Mouse (Mus musculus): ENCODE results near the gene Uqcrh. TPM values are rescaled to one million over a fixed set of nuclear protein-coding genes. Genes with fewer than 3 reads are reported as not detected.

Uqcrh gene
- total RNA-seq, 2 experiments from 2014 or later, result 113 to 380 TPM

GRCm38 (mm10) chr4:116059012-116059726 is 15.7 kb downstream of the Uqcrh start:
- ATAC-seq (replicated peaks; ENCODE audit: low FRiP score, poor library complexity, severe bottlenecking), result no peak

GRCm38 (mm10) chr4:116057559-116057958 is 17.3 kb downstream of the Uqcrh start:
- ATAC-seq (replicated peaks; ENCODE audit: low FRiP score, poor library complexity, severe bottlenecking), result no peak

GRCm38 (mm10) chr4:116053399-116053961 is 21.4 kb downstream of the Uqcrh start, which contains the start of gene Nsun4:
TSS of gene Nsun4 (minus strand) at chr4:116053876.
- peak; percentile 98 for ATAC-seq (replicated peaks; ENCODE audit: low FRiP score, poor library complexity, severe bottlenecking)

- peak; percentile 39; the same call in 1 of the 2 replicates for ATAC-seq (replicated peaks; ENCODE audit: low FRiP score, poor library complexity, severe bottlenecking)
Measured at GRCm38 (mm10) chr4:116052526-116053293, 22.2 kb downstream of the Uqcrh start.

GRCm38 (mm10) chr4:116049211-116049610 is 25.7 kb downstream of the Uqcrh start:
- no peak for ATAC-seq (replicated peaks; ENCODE audit: low FRiP score, poor library complexity, severe bottlenecking)

- no peak for ATAC-seq (replicated peaks; ENCODE audit: low FRiP score, poor library complexity, severe bottlenecking)
Measured at GRCm38 (mm10) chr4:116048130-116048920, 26.5 kb downstream of the Uqcrh start.

GRCm38 (mm10) chr4:116047681-116048080 is 27.2 kb downstream of the Uqcrh start:
- ATAC-seq (replicated peaks; ENCODE audit: low FRiP score, poor library complexity, severe bottlenecking), result no peak

- ATAC-seq (replicated peaks; ENCODE audit: low FRiP score, poor library complexity, severe bottlenecking), result no peak
Measured at GRCm38 (mm10) chr4:116046604-116047003, 28.3 kb downstream of the Uqcrh start.

GRCm38 (mm10) chr4:116042186-116042585 is 32.7 kb downstream of the Uqcrh start:
- ATAC-seq (replicated peaks; ENCODE audit: low FRiP score, poor library complexity, severe bottlenecking), result no peak

- no peak for ATAC-seq (replicated peaks; ENCODE audit: low FRiP score, poor library complexity, severe bottlenecking)
Measured at GRCm38 (mm10) chr4:116040466-116040865, 34.4 kb downstream of the Uqcrh start.

GRCm38 (mm10) chr4:116033374-116033773 is 41.5 kb downstream of the Uqcrh start:
- ATAC-seq (replicated peaks; ENCODE audit: low FRiP score, poor library complexity, severe bottlenecking), result no peak

GRCm38 (mm10) chr4:116032906-116033305 is 42.0 kb downstream of the Uqcrh start:
- no peak for ATAC-seq (replicated peaks; ENCODE audit: low FRiP score, poor library complexity, severe bottlenecking)

- no peak; the same call in 1 of the 2 replicates for ATAC-seq (replicated peaks; ENCODE audit: low FRiP score, poor library complexity, severe bottlenecking)
Measured at GRCm38 (mm10) chr4:116017902-116018746, 56.7 kb downstream of the Uqcrh start, which contains the start of gene Faah. TSS of gene Faah (minus strand) at chr4:116017926.

- ATAC-seq (replicated peaks; ENCODE audit: low FRiP score, poor library complexity, severe bottlenecking), result no peak
Measured at GRCm38 (mm10) chr4:116017300-116017901, 57.5 kb downstream of the Uqcrh start.

Other genes with a start within 250 kb of the Uqcrh start
- 6.7 and 26.3 TPM in 2 replicates for gene Mob3c, start 247.0 kb downstream of the Uqcrh start, total RNA-seq (2015; ENCODE audit: low replicate concordance)
- gene Mob3c, start 247.0 kb downstream of the Uqcrh start, total RNA-seq (2017; ENCODE audit: low replicate concordance), result 1.4 and 9.2 TPM in 2 replicates
- gene Mknk1, start 235.9 kb downstream of the Uqcrh start, total RNA-seq (2015; ENCODE audit: low replicate concordance), result 82.9 and 104 TPM in 2 replicates
- gene Mknk1, start 235.9 kb downstream of the Uqcrh start, total RNA-seq (2017; ENCODE audit: low replicate concordance), result 116 and 146 TPM in 2 replicates
- gene Kncn, start 190.7 kb downstream of the Uqcrh start, total RNA-seq (2015; ENCODE audit: low replicate concordance), result not detected in 2 replicates
- gene Kncn, start 190.7 kb downstream of the Uqcrh start, total RNA-seq (2017; ENCODE audit: low replicate concordance), result not detected in 2 replicates
- not detected in 2 replicates for gene 6430628N08Rik, start 184.4 kb downstream of the Uqcrh start, total RNA-seq (2015; ENCODE audit: low replicate concordance)
- not detected in 2 replicates for gene 6430628N08Rik, start 184.4 kb downstream of the Uqcrh start, total RNA-seq (2017; ENCODE audit: low replicate concordance)
- not detected in 2 replicates for gene Dmbx1, start 135.1 kb downstream of the Uqcrh start, total RNA-seq (2015; ENCODE audit: low replicate concordance)
- not detected in 2 replicates for gene Dmbx1, start 135.1 kb downstream of the Uqcrh start, total RNA-seq (2017; ENCODE audit: low replicate concordance)
- gene Faah, start 57.1 kb downstream of the Uqcrh start, total RNA-seq (2015; ENCODE audit: low replicate concordance), result 0.84 TPM in 1 of 2 replicates, not detected in the other
- gene Faah, start 57.1 kb downstream of the Uqcrh start, total RNA-seq (2017; ENCODE audit: low replicate concordance), result 0.64 TPM in 1 of 2 replicates, not detected in the other
- 0.84 and 3.6 TPM in 2 replicates for gene Nsun4, start 21.2 kb downstream of the Uqcrh start, total RNA-seq (2015; ENCODE audit: low replicate concordance)
- 1.4 and 2.1 TPM in 2 replicates for gene Nsun4, start 21.2 kb downstream of the Uqcrh start, total RNA-seq (2017; ENCODE audit: low replicate concordance)
- gene Lrrc41, start 198 bp upstream of the Uqcrh start, total RNA-seq (2015; ENCODE audit: low replicate concordance), result 8.3 and 9.2 TPM in 2 replicates
- gene Lrrc41, start 198 bp upstream of the Uqcrh start, total RNA-seq (2017; ENCODE audit: low replicate concordance), result 5.4 and 11.9 TPM in 2 replicates
- gene Rad54l, start 48.6 kb upstream of the Uqcrh start, total RNA-seq (2015; ENCODE audit: low replicate concordance), result 40.2 and 41.8 TPM in 2 replicates
- gene Rad54l, start 48.6 kb upstream of the Uqcrh start, total RNA-seq (2017; ENCODE audit: low replicate concordance), result 25.8 and 51.3 TPM in 2 replicates
- gene Pomgnt1, start 48.8 kb upstream of the Uqcrh start, total RNA-seq (2015; ENCODE audit: low replicate concordance), result 1.4 TPM in 1 of 2 replicates, not detected in the other
- 1.0 and 2.6 TPM in 2 replicates for gene Pomgnt1, start 48.8 kb upstream of the Uqcrh start, total RNA-seq (2017; ENCODE audit: low replicate concordance)
- not detected in 2 replicates for gene Lurap1, start 76.3 kb upstream of the Uqcrh start, total RNA-seq (2015; ENCODE audit: low replicate concordance)
- gene Lurap1, start 76.3 kb upstream of the Uqcrh start, total RNA-seq (2017; ENCODE audit: low replicate concordance), result not detected in 2 replicates
- gene Tspan1, start 92.5 kb upstream of the Uqcrh start, total RNA-seq (2015; ENCODE audit: low replicate concordance), result not detected in 2 replicates
- gene Tspan1, start 92.5 kb upstream of the Uqcrh start, total RNA-seq (2017; ENCODE audit: low replicate concordance), result not detected in 2 replicates
- not detected in 2 replicates for gene 1700042G07Rik, start 98.3 kb upstream of the Uqcrh start, total RNA-seq (2015; ENCODE audit: low replicate concordance)
- not detected in 2 replicates for gene 1700042G07Rik, start 98.3 kb upstream of the Uqcrh start, total RNA-seq (2017; ENCODE audit: low replicate concordance)
- gene Gm49337, start 98.3 kb upstream of the Uqcrh start, total RNA-seq (2015; ENCODE audit: low replicate concordance), result not detected in 2 replicates
- gene Gm49337, start 98.3 kb upstream of the Uqcrh start, total RNA-seq (2017; ENCODE audit: low replicate concordance), result 1.7 TPM in 1 of 2 replicates, not detected in the other
- gene Pik3r3, start 146.5 kb upstream of the Uqcrh start, total RNA-seq (2015; ENCODE audit: low replicate concordance), result 1.8 and 2.1 TPM in 2 replicates
- gene Pik3r3, start 146.5 kb upstream of the Uqcrh start, total RNA-seq (2017; ENCODE audit: low replicate concordance), result 0.26 and 5.7 TPM in 2 replicates

Measured in erythroid progenitor cell, adult 5-6 weeks (primary cell).